Mouse (Mus musculus) testis, adult 2 months (tissue): ENCODE data around the gene Osm. TPM values are rescaled to one million over a fixed set of nuclear protein-coding genes. Genes with fewer than 3 reads are reported as not detected.

Experiments
- H3K27ac ChIP-seq: fragments of 200-500 bp; 2 replicates; pipeline ENCODE4 v1.5.1; 2012; ENCODE audit warnings: low read depth, low read length; ENCODE audit not compliant: control insufficient read depth, insufficient read depth
- H3K27me3 ChIP-seq: fragments of 200-500 bp; 2 replicates; pipeline ENCODE4 v1.6.1; 2012; ENCODE audit warnings: mild to moderate bottlenecking, low read length, moderate library complexity; ENCODE audit not compliant: control insufficient read depth, insufficient read depth
- H3K36me3 ChIP-seq: fragments of 200-500 bp; 2 replicates; pipeline ENCODE4 v1.6.1; 2012; ENCODE audit warnings: mild to moderate bottlenecking, low read length; ENCODE audit not compliant: control insufficient read depth, insufficient read depth
- H3K4me1 ChIP-seq: fragments of 200-500 bp; 2 replicates; pipeline ENCODE4 v1.6.1; 2012; ENCODE audit warnings: low read length; ENCODE audit not compliant: control insufficient read depth, insufficient read depth
- H3K4me3 ChIP-seq: fragments of 200-500 bp; 2 replicates; pipeline ENCODE4 v1.5.1; 2012; ENCODE audit warnings: low read depth, mild to moderate bottlenecking, low read length, moderate library complexity, mixed read lengths; ENCODE audit not compliant: control insufficient read depth
- CTCF ChIP-seq: fragments of 200-500 bp; IDR thresholded peaks from 2 replicates; pipeline ENCODE4 v1.5.1; 2012; ENCODE audit warnings: low read depth, mild to moderate bottlenecking, inconsistent platforms, low read length, moderate library complexity; ENCODE audit not compliant: control insufficient read depth, insufficient read depth, insufficient replicate concordance
- POLR2A ChIP-seq: fragments of 200-500 bp; IDR thresholded peaks from 2 replicates; pipeline ENCODE4 v1.6.1; 2012; ENCODE audit warnings: low read depth, mild to moderate bottlenecking, inconsistent platforms, low read length, moderate library complexity; ENCODE audit not compliant: control insufficient read depth
- polyA plus RNA-seq: library from polyadenylated mRNA; depleted of rRNA; stranded (reverse); fragments of >200 nt; gene quantifications from 2 replicates; pipeline ENCODE4 v1.2.3, GENCODE M21; 2012; rRNA removed

Osm gene
- polyA plus RNA-seq, 1 experiment = not detected

GRCm38 (mm10) chr11:4289280-4289679, 53.1 kb downstream of the Osm start:
- no peak for TF ChIP-seq CTCF
- TF ChIP-seq POLR2A = no peak
- Histone ChIP-seq H3K4me1 (peaks cover 2% of the 10 kb centered on the region; the same call in 1 of the 2 replicates), H3K27ac (no peak overlapping the region), H3K36me3 (no peaks in the 10 kb centered on the region), H3K27me3 (no peaks in the 10 kb centered on the region), H3K4me3 (no peak overlapping the region)

Other genes with a start within 250 kb of the Osm start
- 0.42 and 0.56 TPM in 2 replicates for gene Sec14l4, start 205.0 kb upstream of the Osm start, polyA plus RNA-seq
- gene Sec14l3, start 171.6 kb upstream of the Osm start, polyA plus RNA-seq = 1.0 and 1.9 TPM in 2 replicates
- 9.0 and 10.0 TPM in 2 replicates for gene Mtfp1, start 141.0 kb upstream of the Osm start, polyA plus RNA-seq
- 2.2 and 4.8 TPM in 2 replicates for gene Sec14l2, start 113.0 kb upstream of the Osm start, polyA plus RNA-seq
- 4.2 and 4.5 TPM in 2 replicates for gene Rnf215, start 101.2 kb upstream of the Osm start, polyA plus RNA-seq
- gene Ccdc157, start 76.1 kb upstream of the Osm start, polyA plus RNA-seq = 46.5 and 48.8 TPM in 2 replicates
- gene Sf3a1, start 76.1 kb upstream of the Osm start, polyA plus RNA-seq = 32.9 and 35.1 TPM in 2 replicates
- 40.6 and 42.1 TPM in 2 replicates for gene Tbc1d10a, start 49.6 kb upstream of the Osm start, polyA plus RNA-seq
- gene Castor1, start 18.2 kb upstream of the Osm start, polyA plus RNA-seq = 7.6 and 7.7 TPM in 2 replicates
- 0.21 and 0.28 TPM in 2 replicates for gene Lif, start 21.1 kb downstream of the Osm start, polyA plus RNA-seq
- gene Hormad2, start 204.7 kb downstream of the Osm start, polyA plus RNA-seq = 13.7 and 15.3 TPM in 2 replicates